Mouse (Mus musculus): ENCODE measurements around the gene Upk3bl. TPM values are rescaled to one million over a fixed set of nuclear protein-coding genes. Genes with fewer than 3 reads are reported as not detected.
"Not testable (repeated sequence)": the region's sequence is repeated elsewhere in the genome, so short reads cannot be mapped to it uniquely, and the experiment has no call there.

Gene Upk3bl
- total RNA-seq, 4 experiments from 2014 or later = not detected

GRCm38 (mm10) chr5:136045987-136046386 lies 8.3 kb upstream of the Upk3bl start:
- peak; percentile 75 for DNase-seq (ENCODE audit: low spot score in 2 of 2)

GRCm38 (mm10) chr5:136048541-136048940 lies 5.8 kb upstream of the Upk3bl start:
- DNase-seq (ENCODE audit: low spot score in 2 of 2) = not testable (repeated sequence)

GRCm38 (mm10) chr5:136049926-136050325 lies 4.4 kb upstream of the Upk3bl start:
- no peak for DNase-seq (ENCODE audit: low spot score in 2 of 2)

- peak; percentile 16 to 38 for DNase-seq (ENCODE audit: low spot score in 2 of 2)
Measured at GRCm38 (mm10) chr5:136051231-136052085, 2.8 kb upstream of the Upk3bl start.

- no peak for DNase-seq (ENCODE audit: low spot score in 2 of 2)
Measured at GRCm38 (mm10) chr5:136052861-136053655, 1.2 kb upstream of the Upk3bl start.

- no peak for DNase-seq (ENCODE audit: low spot score in 2 of 2)
Measured at GRCm38 (mm10) chr5:136056062-136056461, 1.8 kb downstream of the Upk3bl start.

GRCm38 (mm10) chr5:136057085-136057484 lies 2.8 kb downstream of the Upk3bl start:
- no peak for DNase-seq (ENCODE audit: low spot score in 2 of 2)

GRCm38 (mm10) chr5:136061567-136061966 lies 7.3 kb downstream of the Upk3bl start:
- peak; percentile 70 to 72 for DNase-seq (ENCODE audit: low spot score in 2 of 2)

GRCm38 (mm10) chr5:136063920-136064319 lies 9.6 kb downstream of the Upk3bl start:
- no peak for DNase-seq (ENCODE audit: low spot score in 2 of 2)

- DNase-seq (ENCODE audit: low spot score in 2 of 2) = not testable (repeated sequence)
Measured at GRCm38 (mm10) chr5:136066404-136067148, 12.3 kb downstream of the Upk3bl start.

- DNase-seq (ENCODE audit: low spot score in 2 of 2) = no peak
Measured at GRCm38 (mm10) chr5:136069411-136069810, 15.1 kb downstream of the Upk3bl start.

- no peak for DNase-seq (ENCODE audit: low spot score in 2 of 2)
Measured at GRCm38 (mm10) chr5:136073051-136073450, 18.8 kb downstream of the Upk3bl start.

GRCm38 (mm10) chr5:136073526-136073925 lies 19.2 kb downstream of the Upk3bl start:
- no peak for DNase-seq (ENCODE audit: low spot score in 2 of 2)

- no peak for DNase-seq (ENCODE audit: low spot score in 2 of 2)
Measured at GRCm38 (mm10) chr5:136075076-136075475, 20.8 kb downstream of the Upk3bl start.

GRCm38 (mm10) chr5:136076284-136076683 lies 22.0 kb downstream of the Upk3bl start:
- no peak for DNase-seq (ENCODE audit: low spot score in 2 of 2)

- peak in 1 of 2 experiments; percentile 13 for DNase-seq (ENCODE audit: low spot score in 2 of 2)
Measured at GRCm38 (mm10) chr5:136077001-136077550, 22.8 kb downstream of the Upk3bl start.

- DNase-seq (ENCODE audit: low spot score in 2 of 2) = no peak
Measured at GRCm38 (mm10) chr5:136078136-136078535, 23.8 kb downstream of the Upk3bl start.

- no peak for DNase-seq (ENCODE audit: low spot score in 2 of 2)
Measured at GRCm38 (mm10) chr5:136082345-136082744, 28.1 kb downstream of the Upk3bl start.

- peak; percentile 94 to 95 for DNase-seq (ENCODE audit: low spot score in 2 of 2)
Measured at GRCm38 (mm10) chr5:136083669-136084107, 29.4 kb downstream of the Upk3bl start, which contains the start of gene Rasa4. Rasa4 (plus strand) TSS chr5:136083916.

- peak in 1 of 2 experiments; percentile 27 for DNase-seq (ENCODE audit: low spot score in 2 of 2)
Measured at GRCm38 (mm10) chr5:136084144-136084881, 30.0 kb downstream of the Upk3bl start.
